Mouse (Mus musculus) hindbrain, embryonic 12.5 days (tissue): ENCODE measurements around the gene Stk4. TPM values are rescaled to one million over a fixed set of nuclear protein-coding genes. Genes with fewer than 3 reads are reported as not detected.

Experiments used
- ATAC-seq: fragments of 200-750 bp; cut with Nextera tagmentation; 2 replicates; pipeline ENCODE4 v1.8.0; 2017; ENCODE audit warnings: moderate TSS enrichment; ENCODE audit not compliant: low FRiP score
- H3K27ac ChIP-seq: fragments of 300-500 bp; sonication (generic); 2 replicates; pipeline ENCODE4 v1.5.1; 2016; ENCODE audit warnings: mild to moderate bottlenecking
- H3K27me3 ChIP-seq: fragments of 300-500 bp; sonication (generic); 2 replicates; pipeline ENCODE4 v1.6.1; 2016; ENCODE audit warnings: mild to moderate bottlenecking
- H3K36me3 ChIP-seq: fragments of 300-500 bp; sonication (generic); 2 replicates; pipeline ENCODE4 v1.6.1; 2016; ENCODE audit warnings: mild to moderate bottlenecking
- H3K4me1 ChIP-seq: fragments of 300-500 bp; sonication (generic); 2 replicates; pipeline ENCODE4 v1.6.1; 2016
- H3K4me2 ChIP-seq: fragments of 300-500 bp; sonication (generic); replicated peaks from 2 replicates; pipeline ENCODE4 v1.6.1; 2016; ENCODE audit warnings: mild to moderate bottlenecking
- H3K4me3 ChIP-seq: fragments of 300-500 bp; sonication (generic); 2 replicates; pipeline ENCODE4 v1.5.1; 2016; ENCODE audit warnings: mild to moderate bottlenecking
- H3K9ac ChIP-seq: fragments of 300-500 bp; sonication (generic); 2 replicates; pipeline ENCODE4 v1.6.1; 2016; ENCODE audit warnings: mild to moderate bottlenecking, moderate library complexity
- H3K9me3 ChIP-seq: fragments of 300-500 bp; sonication (generic); replicated peaks from 2 replicates; pipeline ENCODE4 v1.6.1; 2016; ENCODE audit warnings: mild to moderate bottlenecking
- WGBS: fragments of 180-500 bp; shearing (Covaris S2); methylation state at CpG from one replicate; pipeline ENCODE4 v1.1.7; 2016; 5-methylcytosine and 5-hydroxymethylcytosine counted together
- polyA plus RNA-seq: library from polyadenylated mRNA; unstranded; fragments of >200 nt; fragmentation: Nextera tagmentation; extraction: Ambion mirVana; gene quantifications from 2 replicates; pipeline ENCODE4 v1.2.1, GENCODE M21; 2016

Gene Stk4
- polyA plus RNA-seq, 1 experiment from 2014 or later: 32.0 TPM

GRCm38 (mm10) chr2:164184145-164184719 is 114.1 kb downstream of the Stk4 start:
- Histone ChIP-seq H3K27ac (no peak overlapping the region), H3K4me2 (no peak overlapping the region), H3K27me3 (peaks cover 3% of the 10 kb centered on the region; the same call in 1 of the 2 replicates), H3K36me3 (no peaks in the 10 kb centered on the region), H3K9ac (no peak overlapping the region), H3K9me3 (no peaks in the 10 kb centered on the region), H3K4me1 (0 out of 2 replicates have a peak, but pooled peaks cover 4% of the 10 kb centered on the region), H3K4me3 (no peak overlapping the region)
- WGBS: 48% methylated on average over 9 of the region's 9 CpGs
- no peak for ATAC-seq

- WGBS: 29% methylated on average over 5 of the region's 5 CpGs
- no peaks in the 10 kb centered on the region for H3K36me3 ChIP-seq
These were observed 118.6 kb downstream of the Stk4 start for GRCm38 (mm10) chr2:164188722-164189121.

GRCm38 (mm10) chr2:164190576-164190975 is 120.5 kb downstream of the Stk4 start, which contains the start of gene Wfdc12:
Gene Wfdc12 (minus strand): TSS chr2:164190608.
- H3K4me3 ChIP-seq: no peak within 1 kb of the TSS
- WGBS: 86% methylated on average over 6 of the region's 6 CpGs

More at GRCm38 (mm10) chr2:164188722-164189121, 118.6 kb downstream of the Stk4 start:
- Histone ChIP-seq H3K4me3 (no peak overlapping the region), H3K27ac (no peak overlapping the region), H3K9ac (no peak overlapping the region), H3K9me3 (no peaks in the 10 kb centered on the region), H3K4me2 (no peak overlapping the region), H3K27me3 (no peaks in the 10 kb centered on the region), H3K4me1 (0 out of 2 replicates have a peak, but pooled peaks cover 4% of the 10 kb centered on the region)
- ATAC-seq: no peak

GRCm38 (mm10) chr2:164192279-164192678 is 122.2 kb downstream of the Stk4 start:
- no peak for ATAC-seq
- no peak overlapping the region for H3K4me2 ChIP-seq
- no peak overlapping the region for H3K27ac ChIP-seq
- H3K9ac ChIP-seq: no peak overlapping the region
- H3K9me3 ChIP-seq: no peaks in the 10 kb centered on the region
- no peak overlapping the region for H3K4me3 ChIP-seq
- H3K36me3 ChIP-seq: no peaks in the 10 kb centered on the region
- H3K27me3 ChIP-seq: no peaks in the 10 kb centered on the region
- no peaks in the 10 kb centered on the region for H3K4me1 ChIP-seq

More at GRCm38 (mm10) chr2:164190576-164190975, 120.5 kb downstream of the Stk4 start, which contains the start of gene Wfdc12:
- Histone ChIP-seq H3K4me1 (no peaks in the 10 kb centered on the region), H3K36me3 (no peaks in the 10 kb centered on the region), H3K9me3 (no peaks in the 10 kb centered on the region), H3K27me3 (no peaks in the 10 kb centered on the region), H3K9ac (no peak within 1 kb of the TSS), H3K4me2 (no peak within 1 kb of the TSS), H3K27ac (no peak within 1 kb of the TSS)
- ATAC-seq: no peak

GRCm38 (mm10) chr2:164194959-164195630 is 125.0 kb downstream of the Stk4 start:
- Histone ChIP-seq H3K27ac (no peak overlapping the region), H3K4me2 (no peak overlapping the region), H3K9ac (no peak overlapping the region), H3K36me3 (no peaks in the 10 kb centered on the region), H3K4me1 (no peaks in the 10 kb centered on the region), H3K27me3 (no peaks in the 10 kb centered on the region), H3K9me3 (no peaks in the 10 kb centered on the region), H3K4me3 (no peak overlapping the region)
- ATAC-seq: no peak
- 88% methylated on average over 5 of the region's 5 CpGs for WGBS

- 85% methylated on average over 5 of the region's 5 CpGs for WGBS
- Histone ChIP-seq H3K9ac (no peak overlapping the region), H3K4me2 (no peak overlapping the region), H3K4me1 (no peaks in the 10 kb centered on the region), H3K36me3 (no peaks in the 10 kb centered on the region), H3K9me3 (no peaks in the 10 kb centered on the region), H3K27me3 (no peaks in the 10 kb centered on the region), H3K4me3 (no peak overlapping the region), H3K27ac (no peak overlapping the region)
- no peak for ATAC-seq
These were observed 126.0 kb downstream of the Stk4 start for GRCm38 (mm10) chr2:164195971-164196699.

GRCm38 (mm10) chr2:164196700-164196990 is 126.5 kb downstream of the Stk4 start:
- H3K27me3 ChIP-seq: no peaks in the 10 kb centered on the region
- no peak overlapping the region for H3K9ac ChIP-seq
- 87% methylated on average over 5 of the region's 5 CpGs for WGBS
- no peak for ATAC-seq
- no peaks in the 10 kb centered on the region for H3K4me1 ChIP-seq
- H3K4me2 ChIP-seq: no peak overlapping the region
- H3K27ac ChIP-seq: no peak overlapping the region
- no peak overlapping the region for H3K4me3 ChIP-seq
- H3K9me3 ChIP-seq: no peaks in the 10 kb centered on the region
- H3K36me3 ChIP-seq: no peaks in the 10 kb centered on the region

GRCm38 (mm10) chr2:164199626-164200327 is 129.7 kb downstream of the Stk4 start, which contains the start of gene Wfdc15a:
Gene Wfdc15a (minus strand): TSS chr2:164200130.
- no peaks in the 10 kb centered on the region for H3K4me1 ChIP-seq
- H3K4me2 ChIP-seq: no peak within 1 kb of the TSS
- ATAC-seq: no peak
- no peak within 1 kb of the TSS for H3K4me3 ChIP-seq
- no peaks in the 10 kb centered on the region for H3K9me3 ChIP-seq
- 77% methylated on average over 20 of the region's 20 CpGs for WGBS
- no peaks in the 10 kb centered on the region for H3K36me3 ChIP-seq
- no peaks in the 10 kb centered on the region for H3K27me3 ChIP-seq
- H3K9ac ChIP-seq: no peak within 1 kb of the TSS
- H3K27ac ChIP-seq: no peak within 1 kb of the TSS

Other genes with a start within 250 kb of the Stk4 start
- 0.13 and 0.48 TPM in 2 replicates for gene Ccn5, start 249.5 kb upstream of the Stk4 start, polyA plus RNA-seq
- gene Kcnk15, start 216.7 kb upstream of the Stk4 start, polyA plus RNA-seq: not detected in 2 replicates
- 5.6 TPM in 2 replicates for gene Rims4, start 151.6 kb upstream of the Stk4 start, polyA plus RNA-seq
- 355 and 373 TPM in 2 replicates for gene Ywhab, start 75.4 kb upstream of the Stk4 start, polyA plus RNA-seq
- gene Pabpc1l, start 44.9 kb upstream of the Stk4 start, polyA plus RNA-seq: 2.3 and 2.9 TPM in 2 replicates
- gene Tomm34, start 847 bp downstream of the Stk4 start, polyA plus RNA-seq: 47.0 and 47.8 TPM in 2 replicates
- 0.27 and 0.30 TPM in 2 replicates for gene Kcns1, start 100.8 kb downstream of the Stk4 start, polyA plus RNA-seq
- not detected in 2 replicates for gene Wfdc5, start 112.4 kb downstream of the Stk4 start, polyA plus RNA-seq
- gene Wfdc12, start 120.3 kb downstream of the Stk4 start, polyA plus RNA-seq: 0.31 TPM in 1 of 2 replicates, not detected in the other
- not detected in 2 replicates for gene Wfdc15a, start 129.8 kb downstream of the Stk4 start, polyA plus RNA-seq
- not detected in 2 replicates for gene Wfdc15b, start 151.3 kb downstream of the Stk4 start, polyA plus RNA-seq
- gene Svs2, start 168.1 kb downstream of the Stk4 start, polyA plus RNA-seq: not detected in 2 replicates
- not detected in 2 replicates for gene Svs3b, start 186.3 kb downstream of the Stk4 start, polyA plus RNA-seq
- not detected in 2 replicates for gene Svs4, start 208.1 kb downstream of the Stk4 start, polyA plus RNA-seq
- gene Svs3a, start 218.9 kb downstream of the Stk4 start, polyA plus RNA-seq: not detected in 2 replicates
- not detected in 2 replicates for gene Svs6, start 246.4 kb downstream of the Stk4 start, polyA plus RNA-seq